Mouse (Mus musculus): ENCODE data around the gene Saa1. TPM values are rescaled to one million over a fixed set of nuclear protein-coding genes. Genes with fewer than 3 reads are reported as not detected.
"Not testable (repeated sequence)": the region's sequence is repeated elsewhere in the genome, so short reads cannot be mapped to it uniquely, and the experiment has no call there.

Gene Saa1
- polyA plus RNA-seq, 1 experiment, result 0.15 TPM

DNA sequence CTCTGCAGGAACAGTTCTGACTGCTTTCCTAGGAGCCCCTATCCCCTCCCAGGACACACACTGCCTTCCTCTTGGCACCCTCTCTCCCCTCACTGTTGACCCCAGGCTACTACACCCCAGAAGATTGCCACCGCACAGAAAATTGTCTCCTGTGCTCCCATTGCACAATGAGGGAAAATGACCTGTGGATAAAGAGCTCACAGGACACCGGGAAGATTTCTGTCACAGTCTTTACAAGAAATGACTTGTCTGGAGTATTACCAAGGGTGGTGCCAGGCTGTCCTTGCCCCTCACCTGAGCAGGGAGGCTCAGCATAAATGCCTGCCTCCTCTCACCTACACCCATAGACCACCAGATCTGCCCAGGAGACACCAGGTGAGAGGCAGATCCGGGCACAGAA is 8.7 kb upstream of the Saa1 start, which contains the start of gene Saa2:
Gene Saa2 (plus strand): TSS at position 301 of the 400 bp plus-strand sequence.
- no peak for TF ChIP-seq CTCF (IDR thresholded peaks at IDR 0.05; ENCODE audit: borderline replicate concordance, insufficient read depth, low read depth, low read length)
- TF ChIP-seq POLR2A (IDR thresholded peaks at IDR 0.05; ENCODE audit: borderline replicate concordance, insufficient read depth, low read length), result no peak
- H3K27me3 ChIP-seq (ENCODE audit: control insufficient read depth, insufficient read depth, low read length), result no peaks in the 10 kb centered on the region
- peaks cover 14% of the 10 kb centered on the region for H3K4me1 ChIP-seq (ENCODE audit: control insufficient read depth, insufficient read depth, low read length)
- no peak within 1 kb of the TSS for H3K27ac ChIP-seq (ENCODE audit: insufficient read depth, low read length)
- no peak for DNase-seq
- H3K4me3 ChIP-seq (replicated peaks; ENCODE audit: insufficient read depth, low read depth, low read length), result no peak within 1 kb of the TSS
- 52% methylated on average over 3 of the region's 3 CpGs for WGBS

DNA sequence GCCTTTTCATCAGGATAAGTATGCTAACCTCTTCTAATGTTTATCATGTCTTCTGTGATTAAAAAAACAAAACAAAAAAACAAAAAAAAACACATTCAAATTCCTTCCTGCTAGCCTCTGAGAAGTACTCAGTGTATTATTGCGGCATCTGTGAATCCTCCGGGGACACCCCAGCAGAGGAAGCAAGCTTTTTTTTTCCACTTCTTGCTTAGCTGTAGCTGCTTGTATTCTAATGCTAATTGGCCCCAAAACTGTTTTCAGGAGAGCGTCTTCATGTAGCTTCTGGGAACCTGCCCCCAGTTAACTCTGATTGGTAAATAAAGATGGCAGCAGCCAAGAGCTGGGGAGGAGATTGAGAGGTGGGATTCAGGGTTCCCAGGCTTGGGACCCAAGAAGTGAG is 5.7 kb upstream of the Saa1 start:
- WGBS, result 75% methylated on average over 3 of the region's 3 CpGs
- Histone ChIP-seq H3K27ac (ENCODE audit: insufficient read depth, low read length) (no peak overlapping the region), H3K4me1 (ENCODE audit: control insufficient read depth, insufficient read depth, low read length) (peaks cover 10% of the 10 kb centered on the region), H3K4me3 (replicated peaks; ENCODE audit: insufficient read depth, low read depth, low read length) (no peak overlapping the region), H3K27me3 (ENCODE audit: control insufficient read depth, insufficient read depth, low read length) (no peaks in the 10 kb centered on the region)
- no peak for DNase-seq
- TF ChIP-seq POLR2A (IDR thresholded peaks at IDR 0.05; ENCODE audit: borderline replicate concordance, insufficient read depth, low read length) (no peak), CTCF (IDR thresholded peaks at IDR 0.05; ENCODE audit: borderline replicate concordance, insufficient read depth, low read depth, low read length) (no peak)

DNA sequence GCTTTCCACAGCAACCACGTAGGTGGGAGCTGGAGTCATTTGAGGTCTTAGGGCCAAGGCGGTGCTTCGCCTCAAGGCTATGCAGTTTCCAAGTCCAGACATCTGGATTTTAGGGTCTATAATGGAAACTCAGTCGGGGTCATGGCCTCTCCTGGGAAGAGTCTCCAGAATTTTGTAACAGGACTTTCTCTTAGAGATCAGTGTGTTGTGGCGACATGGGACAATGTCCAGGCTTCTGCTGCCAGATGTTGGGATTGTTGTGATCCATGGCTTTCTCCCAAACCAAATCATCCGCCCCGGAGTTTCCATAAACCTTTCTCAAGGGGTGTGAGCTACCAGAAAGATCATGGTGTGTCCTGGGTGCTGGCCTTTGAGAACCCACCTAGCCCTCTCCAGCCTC is 3.6 kb upstream of the Saa1 start:
- H3K4me1 ChIP-seq (ENCODE audit: control insufficient read depth, insufficient read depth, low read length), result no peaks in the 10 kb centered on the region; the same call in 1 of the 2 replicates
- no peak overlapping the region for H3K4me3 ChIP-seq (replicated peaks; ENCODE audit: insufficient read depth, low read depth, low read length)
- no peaks in the 10 kb centered on the region for H3K27me3 ChIP-seq (ENCODE audit: control insufficient read depth, insufficient read depth, low read length)
- no peak for DNase-seq
- WGBS, result 91% methylated on average over 7 of the region's 7 CpGs
- no peak overlapping the region for H3K27ac ChIP-seq (ENCODE audit: insufficient read depth, low read length)
- no peak for TF ChIP-seq POLR2A (IDR thresholded peaks at IDR 0.05; ENCODE audit: borderline replicate concordance, insufficient read depth, low read length)
- TF ChIP-seq CTCF (IDR thresholded peaks at IDR 0.05; ENCODE audit: borderline replicate concordance, insufficient read depth, low read depth, low read length), result no peak

DNA sequence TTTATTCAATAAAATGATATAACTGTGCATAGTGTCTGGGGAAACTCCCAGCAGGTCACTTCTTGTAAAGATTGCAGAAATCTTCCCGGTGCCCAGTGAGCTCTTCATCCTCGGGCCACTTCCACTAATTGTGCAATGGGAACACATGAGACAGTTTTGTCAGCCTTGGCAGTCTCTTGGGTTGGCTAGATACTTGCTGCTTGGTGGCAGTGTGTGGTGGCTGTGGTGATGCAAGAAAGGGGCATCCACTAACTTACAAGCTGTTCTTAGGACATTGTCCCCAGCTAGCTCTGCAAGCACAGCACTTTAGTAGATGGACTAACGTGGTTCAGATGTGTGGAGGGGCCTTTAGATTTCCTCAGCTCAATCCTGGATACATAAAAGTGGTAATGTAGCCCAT is 3.0 kb upstream of the Saa1 start:
- H3K4me1 ChIP-seq (ENCODE audit: control insufficient read depth, insufficient read depth, low read length), result no peaks in the 10 kb centered on the region; the same call in 1 of the 2 replicates
- no peaks in the 10 kb centered on the region for H3K27me3 ChIP-seq (ENCODE audit: control insufficient read depth, insufficient read depth, low read length)
- 77% methylated on average over 3 of the region's 3 CpGs for WGBS
- no peak overlapping the region for H3K27ac ChIP-seq (ENCODE audit: insufficient read depth, low read length)
- no peak overlapping the region for H3K4me3 ChIP-seq (replicated peaks; ENCODE audit: insufficient read depth, low read depth, low read length)
- no peak for DNase-seq
- TF ChIP-seq POLR2A (IDR thresholded peaks at IDR 0.05; ENCODE audit: borderline replicate concordance, insufficient read depth, low read length) (no peak), CTCF (IDR thresholded peaks at IDR 0.05; ENCODE audit: borderline replicate concordance, insufficient read depth, low read depth, low read length) (no peak)

DNA sequence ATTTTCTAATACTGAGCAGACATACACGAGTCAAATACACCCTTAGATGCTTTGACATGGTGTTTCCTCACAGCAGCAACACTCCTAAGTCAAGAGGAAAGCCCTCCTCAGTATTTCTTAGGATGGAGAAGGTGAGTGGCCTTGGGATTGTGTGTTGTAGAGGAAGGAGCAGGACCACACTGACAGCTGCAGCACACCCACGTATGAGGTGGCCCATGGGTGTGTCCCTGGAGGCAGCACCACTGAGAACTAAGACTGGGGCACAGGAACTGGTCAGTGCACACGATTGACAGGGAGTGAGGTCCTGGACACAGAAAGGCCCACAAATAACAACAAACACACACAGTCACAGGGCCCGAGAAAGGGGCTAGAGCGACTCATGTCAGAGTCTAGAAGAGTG is 2.7 kb downstream of the Saa1 start:
- H3K4me3 ChIP-seq (replicated peaks; ENCODE audit: insufficient read depth, low read depth, low read length); DNase-seq; H3K27ac ChIP-seq (ENCODE audit: insufficient read depth, low read length); H3K27me3 ChIP-seq (ENCODE audit: control insufficient read depth, insufficient read depth, low read length); H3K4me1 ChIP-seq (ENCODE audit: control insufficient read depth, insufficient read depth, low read length): not testable (repeated sequence)
- 88% methylated on average over 5 of the region's 5 CpGs for WGBS

DNA sequence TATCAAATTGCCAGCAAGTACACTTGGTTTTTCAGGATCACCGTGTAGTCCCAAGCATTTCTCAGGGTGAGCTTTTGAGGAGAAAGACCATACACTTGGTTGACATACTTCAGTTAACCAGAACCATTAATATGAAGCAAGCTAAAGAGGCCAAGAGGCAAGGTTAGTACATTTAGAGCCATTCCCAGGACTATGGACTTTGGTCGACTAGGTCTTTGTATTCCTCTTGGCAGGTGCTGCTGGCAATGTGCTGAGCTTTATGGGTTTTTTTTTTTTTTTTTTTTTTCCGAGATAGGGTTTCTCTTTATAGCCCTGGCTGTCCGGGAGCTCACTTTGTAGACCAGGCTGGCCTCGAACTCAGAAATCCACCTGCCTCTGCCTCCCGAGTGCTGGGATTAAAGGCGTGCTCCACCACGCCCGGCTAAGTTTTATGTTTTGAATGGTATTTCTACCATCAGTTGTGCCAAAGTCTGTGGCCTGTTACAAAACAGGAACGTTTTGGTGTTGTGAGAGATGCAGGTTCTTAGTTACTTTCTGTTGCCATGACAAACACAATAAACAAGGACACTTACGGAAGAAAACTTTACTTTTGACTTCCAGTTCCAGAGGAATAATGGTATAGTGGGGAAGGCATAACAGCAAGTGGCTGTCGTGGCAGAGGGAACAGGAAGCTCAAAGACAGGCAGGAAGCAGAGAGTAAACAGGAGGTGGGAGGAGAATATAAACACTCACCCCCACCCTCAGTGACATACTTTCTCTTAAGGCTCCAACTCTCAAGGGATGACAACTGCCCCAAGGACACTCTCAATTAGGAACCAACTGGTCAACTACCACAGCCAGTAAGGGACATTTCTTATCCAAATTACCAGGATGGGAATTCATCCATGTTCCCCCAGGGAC is 4.0 kb downstream of the Saa1 start:
- no peak for TF ChIP-seq CTCF (IDR thresholded peaks at IDR 0.05; ENCODE audit: borderline replicate concordance, insufficient read depth, low read depth, low read length)
- TF ChIP-seq POLR2A (IDR thresholded peaks at IDR 0.05; ENCODE audit: borderline replicate concordance, insufficient read depth, low read length), result no peak
- no peak for DNase-seq
- H3K4me1 ChIP-seq (ENCODE audit: control insufficient read depth, insufficient read depth, low read length), result no peaks in the 10 kb centered on the region; the same call in 1 of the 2 replicates
- WGBS, result 80% methylated on average over 12 of the region's 12 CpGs
- H3K4me3 ChIP-seq (replicated peaks; ENCODE audit: insufficient read depth, low read depth, low read length), result no peak overlapping the region
- H3K27ac ChIP-seq (ENCODE audit: insufficient read depth, low read length), result no peak overlapping the region
- H3K27me3 ChIP-seq (ENCODE audit: control insufficient read depth, insufficient read depth, low read length), result no peaks in the 10 kb centered on the region

DNA sequence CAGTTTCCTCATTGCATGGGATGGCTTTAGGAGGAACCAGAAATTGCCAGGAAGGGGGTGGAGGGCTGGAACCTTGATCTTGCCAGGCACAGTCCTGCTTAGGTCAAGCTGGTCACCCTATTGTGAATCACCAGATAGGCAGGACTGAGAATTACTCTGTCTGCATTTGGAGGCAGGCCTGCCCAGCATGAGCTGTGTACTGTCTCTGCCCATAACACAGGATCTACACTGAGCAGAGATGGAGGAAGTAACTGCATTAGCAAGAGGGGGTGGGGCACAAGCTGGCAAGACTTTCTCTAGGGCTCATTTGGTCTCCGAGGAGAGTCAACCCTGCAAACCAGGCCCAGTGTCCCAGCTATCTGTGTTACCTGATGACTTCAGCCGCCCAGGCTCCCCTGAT is 7.8 kb downstream of the Saa1 start:
- Histone ChIP-seq H3K4me3 (replicated peaks; ENCODE audit: insufficient read depth, low read depth, low read length) (no peak overlapping the region), H3K4me1 (ENCODE audit: control insufficient read depth, insufficient read depth, low read length) (no peaks in the 10 kb centered on the region), H3K27me3 (ENCODE audit: control insufficient read depth, insufficient read depth, low read length) (no peaks in the 10 kb centered on the region), H3K27ac (ENCODE audit: insufficient read depth, low read length) (no peak overlapping the region)
- no peak for DNase-seq
- 85% methylated on average over 2 of the region's 2 CpGs for whole genome bisulfite sequencing
- TF ChIP-seq CTCF (IDR thresholded peaks at IDR 0.05; ENCODE audit: borderline replicate concordance, insufficient read depth, low read depth, low read length), result no peak
- no peak for TF ChIP-seq POLR2A (IDR thresholded peaks at IDR 0.05; ENCODE audit: borderline replicate concordance, insufficient read depth, low read length)

DNA sequence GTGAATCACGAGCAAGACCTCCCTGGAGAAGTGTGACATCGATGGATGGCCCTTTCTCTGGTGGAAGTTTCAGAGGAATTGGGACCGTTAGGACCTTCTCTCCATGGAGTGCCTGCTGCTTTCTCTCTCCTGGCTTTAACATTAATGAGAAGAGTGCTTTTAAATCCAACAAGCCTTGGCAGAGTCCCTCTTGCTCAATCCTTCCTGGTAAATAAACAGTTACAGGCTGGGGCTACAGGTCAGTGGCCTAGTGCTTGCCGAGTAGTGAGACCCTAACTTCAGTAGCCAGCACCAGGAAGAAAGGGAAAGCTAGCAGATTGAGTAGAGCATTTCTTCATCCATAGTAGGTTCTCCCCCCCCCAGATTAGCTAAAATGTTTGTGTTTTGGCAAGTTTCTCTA is 10.3 kb downstream of the Saa1 start, which contains the start of gene Saa4:
Gene Saa4 (minus strand): TSS at position 146 of the 400 bp plus-strand sequence.
- WGBS, result 96% methylated on average over 4 of the region's 4 CpGs
- no peaks in the 10 kb centered on the region for H3K27me3 ChIP-seq (ENCODE audit: control insufficient read depth, insufficient read depth, low read length)
- no peak within 1 kb of the TSS for H3K4me3 ChIP-seq (replicated peaks; ENCODE audit: insufficient read depth, low read depth, low read length)
- H3K4me1 ChIP-seq (ENCODE audit: control insufficient read depth, insufficient read depth, low read length), result no peaks in the 10 kb centered on the region
- no peak for DNase-seq
- H3K27ac ChIP-seq (ENCODE audit: insufficient read depth, low read length), result no peak within 1 kb of the TSS
- no peak for TF ChIP-seq CTCF (IDR thresholded peaks at IDR 0.05; ENCODE audit: borderline replicate concordance, insufficient read depth, low read depth, low read length)
- no peak for TF ChIP-seq POLR2A (IDR thresholded peaks at IDR 0.05; ENCODE audit: borderline replicate concordance, insufficient read depth, low read length)
